Mouse (Mus musculus): ENCODE data around the gene Cadps2.

GRCm38 (mm10) chr6:23869971-23870370, 30.8 kb upstream of the Cadps2 start:
- TF ChIP-seq NELFE (IDR thresholded peaks at IDR 0.05; ENCODE audit: low read depth, low read length): no peak
- no peak for TF ChIP-seq POLR2A (IDR thresholded peaks at IDR 0.05; ENCODE audit: low read depth, low read length)
- no peak for TF ChIP-seq POLR2AphosphoS2 (IDR thresholded peaks at IDR 0.05; ENCODE audit: low read depth, low read length)

All from CH12.LX (cell line).